Mouse (Mus musculus) megakaryocyte, embryonic 14.5 days (primary cell): ENCODE data around the gene Ccr6. TPM values are rescaled to one million over a fixed set of nuclear protein-coding genes. Genes with fewer than 3 reads are reported as not detected.

Experiments used
- H3K27me3 ChIP-seq: replicated peaks from 2 replicates; pipeline ENCODE3; 2012; ENCODE audit warnings: inconsistent platforms
- H3K36me3 ChIP-seq: replicated peaks from 2 replicates; pipeline ENCODE3; 2012; ENCODE audit warnings: low read length, inconsistent platforms, mixed read lengths
- H3K4me1 ChIP-seq: 2 replicates; pipeline ENCODE4 v1.6.1; 2012; ENCODE audit warnings: inconsistent platforms
- H3K4me3 ChIP-seq: replicated peaks from 2 replicates; pipeline ENCODE3; 2012; ENCODE audit warnings: moderate library complexity, mild to moderate bottlenecking, inconsistent platforms
- H3K9me3 ChIP-seq: 2 replicates; pipeline ENCODE4 v1.6.1; 2012; ENCODE audit warnings: inconsistent platforms
- FLI1 ChIP-seq: IDR thresholded peaks from 2 replicates; pipeline ENCODE4 v1.6.1; 2012; ENCODE audit warnings: low read length, inconsistent platforms, mixed read lengths
- GATA1 ChIP-seq: IDR thresholded peaks from 3 replicates; pipeline ENCODE4 v1.6.1; 2012; ENCODE audit warnings: mixed read lengths, low read length, inconsistent platforms, borderline replicate concordance
- polyA plus RNA-seq: library from polyadenylated mRNA; stranded (reverse); fragments of >175 nt; gene quantifications from 2 replicates; pipeline ENCODE4 v1.2.3, GENCODE M21; 2012; ENCODE audit warnings: low replicate concordance; ENCODE audit not compliant: insufficient read depth

The Ccr6 gene
- polyA plus RNA-seq, 1 experiment = not detected

GRCm38 (mm10) chr17:8295825-8296224 lies 60.0 kb downstream of the Ccr6 start:
- H3K36me3 ChIP-seq = peaks cover 56% of the 10 kb centered on the region
- H3K4me1 ChIP-seq = peaks cover 13% of the 10 kb centered on the region
- TF ChIP-seq GATA1 (no peak), FLI1 (no peak)
- H3K4me3 ChIP-seq = no peak overlapping the region
- H3K27me3 ChIP-seq = no peaks in the 10 kb centered on the region
- H3K9me3 ChIP-seq = no peaks in the 10 kb centered on the region

GRCm38 (mm10) chr17:8296313-8296844 lies 60.5 kb downstream of the Ccr6 start:
- peaks cover 12% of the 10 kb centered on the region for H3K4me1 ChIP-seq
- H3K36me3 ChIP-seq = peaks cover 54% of the 10 kb centered on the region
- no peak overlapping the region for H3K4me3 ChIP-seq
- H3K9me3 ChIP-seq = no peaks in the 10 kb centered on the region
- TF ChIP-seq FLI1 = no peak
- no peak for TF ChIP-seq GATA1
- H3K27me3 ChIP-seq = no peaks in the 10 kb centered on the region

- peaks cover 12% of the 10 kb centered on the region for H3K4me1 ChIP-seq
- no peaks in the 10 kb centered on the region for H3K27me3 ChIP-seq
- TF ChIP-seq FLI1 = no peak
- TF ChIP-seq GATA1 = no peak
- no peaks in the 10 kb centered on the region for H3K9me3 ChIP-seq
- peaks cover 54% of the 10 kb centered on the region for H3K36me3 ChIP-seq
- no peak overlapping the region for H3K4me3 ChIP-seq
Measured at GRCm38 (mm10) chr17:8297746-8298145, 61.9 kb downstream of the Ccr6 start.

- peaks cover 12% of the 10 kb centered on the region for H3K4me1 ChIP-seq
- no peak for TF ChIP-seq FLI1
- TF ChIP-seq GATA1 = no peak
- peaks cover 50% of the 10 kb centered on the region for H3K36me3 ChIP-seq
- H3K9me3 ChIP-seq = no peaks in the 10 kb centered on the region
- peaks cover 1% of the 10 kb centered on the region for H3K27me3 ChIP-seq
- H3K4me3 ChIP-seq = no peak overlapping the region
Measured at GRCm38 (mm10) chr17:8298281-8298680, 62.4 kb downstream of the Ccr6 start.

GRCm38 (mm10) chr17:8299524-8299923 lies 63.7 kb downstream of the Ccr6 start:
- Histone ChIP-seq H3K36me3 (peaks cover 40% of the 10 kb centered on the region), H3K9me3 (no peaks in the 10 kb centered on the region), H3K4me3 (no peak overlapping the region), H3K27me3 (peaks cover 1% of the 10 kb centered on the region), H3K4me1 (peaks cover 12% of the 10 kb centered on the region)
- TF ChIP-seq GATA1 (no peak), FLI1 (no peak)

- no peaks in the 10 kb centered on the region for H3K9me3 ChIP-seq
- peaks cover 30% of the 10 kb centered on the region for H3K36me3 ChIP-seq
- H3K27me3 ChIP-seq = peaks cover 1% of the 10 kb centered on the region
- TF ChIP-seq FLI1 (no peak), GATA1 (no peak)
- H3K4me1 ChIP-seq = peaks cover 14% of the 10 kb centered on the region
- H3K4me3 ChIP-seq = no peak overlapping the region
Measured at GRCm38 (mm10) chr17:8301515-8301914, 65.7 kb downstream of the Ccr6 start.

- H3K27me3 ChIP-seq = peaks cover 1% of the 10 kb centered on the region
- H3K9me3 ChIP-seq = no peaks in the 10 kb centered on the region
- TF ChIP-seq FLI1 (no peak), GATA1 (no peak)
- H3K36me3 ChIP-seq = peaks cover 21% of the 10 kb centered on the region
- H3K4me1 ChIP-seq = peaks cover 9% of the 10 kb centered on the region
- H3K4me3 ChIP-seq = no peak overlapping the region
Measured at GRCm38 (mm10) chr17:8302772-8303438, 67.1 kb downstream of the Ccr6 start.

GRCm38 (mm10) chr17:8303671-8304070 lies 67.8 kb downstream of the Ccr6 start:
- Histone ChIP-seq H3K9me3 (no peaks in the 10 kb centered on the region), H3K4me3 (no peak overlapping the region), H3K27me3 (peaks cover 1% of the 10 kb centered on the region), H3K4me1 (peaks cover 15% of the 10 kb centered on the region), H3K36me3 (peaks cover 15% of the 10 kb centered on the region)
- TF ChIP-seq GATA1 (no peak), FLI1 (no peak)

- H3K9me3 ChIP-seq = no peaks in the 10 kb centered on the region
- peaks cover 1% of the 10 kb centered on the region for H3K27me3 ChIP-seq
- TF ChIP-seq GATA1 (no peak), FLI1 (no peak)
- H3K4me1 ChIP-seq = peaks cover 20% of the 10 kb centered on the region
- no peaks in the 10 kb centered on the region for H3K36me3 ChIP-seq
- H3K4me3 ChIP-seq = peak overlapping the region; percentile 17
Measured at GRCm38 (mm10) chr17:8305801-8306200, 70.0 kb downstream of the Ccr6 start.

Other genes with a start within 250 kb of the Ccr6 start
- not detected in 2 replicates for gene Gm49673, start 88.3 kb upstream of the Ccr6 start, polyA plus RNA-seq
- 29.1 and 88.8 TPM in 2 replicates for gene Rnaset2a, start 87.9 kb upstream of the Ccr6 start, polyA plus RNA-seq
- 2.2 TPM in 1 of 2 replicates, not detected in the other for gene Fgfr1op, start 70.5 kb upstream of the Ccr6 start, polyA plus RNA-seq
- gene Mpc1, start 46.9 kb downstream of the Ccr6 start, polyA plus RNA-seq = 33.7 TPM in 1 of 2 replicates, not detected in the other
- 81.6 and 131 TPM in 2 replicates for gene Sft2d1, start 75.1 kb downstream of the Ccr6 start, polyA plus RNA-seq
- 0.48 and 1.9 TPM in 2 replicates for gene Prr18, start 101.4 kb downstream of the Ccr6 start, polyA plus RNA-seq
- not detected in 2 replicates for gene T2, start 119.9 kb downstream of the Ccr6 start, polyA plus RNA-seq
- not detected in 2 replicates for gene T, start 198.4 kb downstream of the Ccr6 start, polyA plus RNA-seq